Mouse (Mus musculus) forebrain, embryonic 11.5 days (tissue): ENCODE results near the gene Zbtb7b. TPM values are rescaled to one million over a fixed set of nuclear protein-coding genes. Genes with fewer than 3 reads are reported as not detected.

Experiments
- ATAC-seq: fragments of 200-750 bp; cut with Nextera tagmentation; replicated peaks from 2 replicates; pipeline ENCODE4 v1.8.0; 2017; ENCODE audit warnings: moderate TSS enrichment; ENCODE audit not compliant: low FRiP score
- DNase-seq: peaks from one replicate; pipeline ENCODE4 v3.0.0-alpha.2; 2017; ENCODE audit warnings: low spot score
- H3K27ac ChIP-seq: fragments of 300-500 bp; sonication (generic); 2 replicates; pipeline ENCODE4 v1.5.1; 2014; ENCODE audit warnings: low read depth, low read length
- H3K27me3 ChIP-seq: fragments of 300-500 bp; sonication (generic); 2 replicates; pipeline ENCODE4 v1.6.1; 2014; ENCODE audit warnings: mild to moderate bottlenecking, low read length, mixed read lengths; ENCODE audit not compliant: control insufficient read depth, insufficient read depth
- H3K36me3 ChIP-seq: fragments of 300-500 bp; sonication (generic); 2 replicates; pipeline ENCODE4 v1.6.1; 2014; ENCODE audit warnings: mild to moderate bottlenecking, low read length, moderate library complexity, mixed read lengths; ENCODE audit not compliant: control insufficient read depth, insufficient read depth
- H3K4me1 ChIP-seq: fragments of 300-500 bp; sonication (generic); replicated peaks from 2 replicates; pipeline ENCODE4 v1.6.1; 2014; ENCODE audit warnings: low read length, mixed read lengths; ENCODE audit not compliant: control insufficient read depth, insufficient read depth
- H3K4me2 ChIP-seq: fragments of 300-500 bp; sonication (generic); 2 replicates; pipeline ENCODE4 v1.6.1; 2014; ENCODE audit warnings: low read depth, mild to moderate bottlenecking, low read length, moderate library complexity, mixed read lengths; ENCODE audit not compliant: severe bottlenecking
- H3K4me3 ChIP-seq: fragments of 300-500 bp; sonication (generic); 2 replicates; pipeline ENCODE4 v1.5.1; 2014; ENCODE audit warnings: low read depth, low read length
- H3K9ac ChIP-seq: fragments of 300-500 bp; sonication (generic); 2 replicates; pipeline ENCODE4 v1.6.1; 2014; ENCODE audit warnings: low read length
- H3K9me3 ChIP-seq: fragments of 300-500 bp; sonication (generic); 2 replicates; pipeline ENCODE4 v1.6.1; 2016; ENCODE audit warnings: low read length, mixed read lengths; ENCODE audit not compliant: control insufficient read depth
- WGBS: fragments of 180-500 bp; shearing (Covaris S2); extraction: QIAGEN DNeasy Blood & Tissue Kit; methylation state at CpG from one replicate; pipeline ENCODE4 v1.1.7; 2014; 5-methylcytosine and 5-hydroxymethylcytosine counted together
- polyA plus RNA-seq: library from polyadenylated mRNA; unstranded; fragments of >200 nt; fragmentation: Nextera tagmentation; extraction: Ambion mirVana; gene quantifications from 2 replicates; pipeline ENCODE4 v1.2.1, GENCODE M21; 2014

Zbtb7b gene
- polyA plus RNA-seq, 1 experiment from 2014 or later: 1.4 TPM

DNA sequence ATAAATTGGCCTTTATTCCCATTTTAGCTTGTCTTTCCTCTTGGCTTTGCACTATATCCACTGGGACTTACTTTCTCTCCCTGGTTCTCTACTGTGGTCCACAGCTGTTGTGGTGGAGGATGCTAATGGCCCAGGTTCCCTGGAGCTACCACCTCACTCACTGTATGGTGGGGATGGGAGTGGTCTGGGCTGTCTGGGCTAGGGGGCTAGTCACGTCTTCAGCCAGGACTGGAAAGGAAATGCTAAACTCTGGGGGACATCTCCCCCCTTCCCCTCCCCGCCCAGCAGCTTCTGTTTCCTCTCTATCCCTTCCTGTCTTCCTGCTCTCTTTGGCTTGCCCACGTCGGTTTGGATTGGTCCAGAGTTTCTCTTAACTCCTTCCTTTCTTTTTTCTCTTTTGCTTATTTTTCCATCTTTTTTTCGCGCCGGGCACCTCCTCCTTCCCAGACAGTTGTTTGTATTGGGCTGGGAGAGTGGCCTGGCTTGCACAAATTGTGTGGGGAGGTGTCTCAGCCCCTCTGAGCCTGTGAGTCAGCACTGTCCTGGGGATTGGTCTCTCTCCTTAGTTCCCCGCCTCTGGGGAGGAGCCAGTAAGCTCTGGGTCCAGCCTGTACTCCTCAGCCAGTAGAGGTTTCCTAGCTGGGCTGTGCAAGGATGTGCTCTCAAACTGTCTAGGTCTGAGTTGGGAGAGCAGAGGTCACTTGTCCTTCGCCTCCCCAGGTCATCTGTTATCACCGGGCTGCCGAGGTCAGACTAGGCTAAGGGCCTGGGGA, 26.6 kb upstream of the Zbtb7b start:
- Histone ChIP-seq H3K4me1 (peaks cover 24% of the 10 kb centered on the region), H3K27ac (0 out of 2 replicates have a peak overlapping the region, but pooled peaks have one; percentile 18), H3K9me3 (no peaks in the 10 kb centered on the region), H3K4me3 (peak overlapping the region; percentile 26), H3K4me2 (peak overlapping the region; percentile 54), H3K36me3 (peaks cover under 1% of the 10 kb centered on the region; the same call in 1 of the 2 replicates), H3K9ac (peak overlapping the region; percentile 57), H3K27me3 (no peaks in the 10 kb centered on the region)
- DNase-seq (peak; percentile 80), ATAC-seq (peak; percentile 44; the same call in 1 of the 2 replicates)
- WGBS: 4% methylated on average over 11 of the region's 11 CpGs

DNA sequence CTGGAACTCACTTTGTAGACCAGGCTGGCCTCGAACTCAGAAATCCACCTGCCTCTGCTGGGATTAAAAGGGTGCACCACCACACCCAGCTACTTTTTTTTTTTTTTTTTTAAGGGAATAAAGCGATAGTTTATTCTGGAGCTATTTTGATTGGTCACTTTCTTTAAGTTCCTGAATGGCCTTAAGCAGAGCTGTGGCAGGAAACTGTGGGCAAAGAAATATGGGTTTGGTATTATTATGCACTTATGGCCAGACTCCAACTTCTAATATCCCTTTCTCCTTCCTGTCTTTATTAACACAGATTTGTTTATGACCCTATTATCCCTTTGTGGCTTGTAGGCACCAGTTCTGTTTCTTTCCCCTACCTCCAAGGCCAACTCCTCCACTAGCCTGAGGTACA, 25.8 kb upstream of the Zbtb7b start:
- 66% methylated on average over 2 of the region's 2 CpGs for WGBS
- H3K4me1 ChIP-seq: peaks cover 24% of the 10 kb centered on the region
- H3K4me3 ChIP-seq: no peak overlapping the region

DNA sequence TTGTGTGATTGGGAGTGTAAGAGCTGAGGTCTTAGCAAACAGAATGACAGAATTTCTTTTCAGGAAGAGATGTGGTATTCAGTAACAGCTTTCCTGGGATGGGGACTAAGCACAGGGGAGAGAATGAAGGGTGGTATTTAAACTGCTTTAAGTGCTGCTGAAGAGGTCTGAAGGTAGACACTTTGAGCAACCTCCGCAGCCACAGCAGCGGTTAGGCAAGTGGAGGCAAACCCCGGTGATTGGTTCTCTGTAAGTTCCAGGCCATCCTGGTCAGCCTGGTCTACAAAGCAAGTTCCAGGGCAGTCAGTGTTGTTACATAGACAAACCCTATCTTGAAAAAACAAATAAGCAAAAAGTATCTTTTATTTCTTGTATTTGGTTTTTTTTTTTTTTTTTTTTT, 25.4 kb upstream of the Zbtb7b start:
- H3K4me1 ChIP-seq: peaks cover 24% of the 10 kb centered on the region
- H3K4me2 ChIP-seq: peak overlapping the region; percentile 92
- peak overlapping the region; percentile 67 for H3K9ac ChIP-seq
- WGBS: 45% methylated on average over 3 of the region's 3 CpGs
- no peak for DNase-seq
- no peaks in the 10 kb centered on the region for H3K27me3 ChIP-seq
- H3K27ac ChIP-seq: peak overlapping the region; percentile 85; the same call in 1 of the 2 replicates
- ATAC-seq: no peak
- peaks cover 8% of the 10 kb centered on the region for H3K36me3 ChIP-seq
- H3K9me3 ChIP-seq: no peaks in the 10 kb centered on the region
- H3K4me3 ChIP-seq: peak overlapping the region; percentile 57

More for the DNA sequence above, 25.8 kb upstream of the Zbtb7b start:
- no peak for ATAC-seq
- Histone ChIP-seq H3K9me3 (no peaks in the 10 kb centered on the region), H3K27me3 (no peaks in the 10 kb centered on the region), H3K9ac (no peak overlapping the region), H3K27ac (0 out of 2 replicates have a peak overlapping the region, but pooled peaks have one; percentile 18), H3K36me3 (peaks cover 5% of the 10 kb centered on the region), H3K4me2 (0 out of 2 replicates have a peak overlapping the region, but pooled peaks have one; percentile 54)
- DNase-seq: no peak

DNA sequence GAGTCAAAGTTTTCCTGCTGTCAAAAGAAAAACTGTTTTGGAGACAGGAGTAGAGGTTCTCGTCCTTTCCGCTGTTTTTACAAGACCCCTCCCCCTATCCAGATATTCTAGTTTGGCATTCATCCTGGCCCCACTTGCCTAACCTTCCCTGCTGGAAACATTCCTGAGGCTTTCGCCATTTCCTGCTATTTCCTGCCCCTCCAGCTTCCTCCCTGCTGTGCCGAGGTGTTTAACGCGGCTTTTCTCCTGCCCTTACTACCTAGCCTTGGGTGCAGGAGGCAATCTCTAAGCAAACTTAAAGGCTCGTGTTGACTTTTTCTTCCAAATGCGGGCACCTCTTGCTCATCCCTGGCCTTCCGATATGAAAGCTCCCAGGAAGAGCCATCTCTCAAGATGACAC, 25.0 kb upstream of the Zbtb7b start:
- no peak for DNase-seq
- H3K27me3 ChIP-seq: no peaks in the 10 kb centered on the region

DNA sequence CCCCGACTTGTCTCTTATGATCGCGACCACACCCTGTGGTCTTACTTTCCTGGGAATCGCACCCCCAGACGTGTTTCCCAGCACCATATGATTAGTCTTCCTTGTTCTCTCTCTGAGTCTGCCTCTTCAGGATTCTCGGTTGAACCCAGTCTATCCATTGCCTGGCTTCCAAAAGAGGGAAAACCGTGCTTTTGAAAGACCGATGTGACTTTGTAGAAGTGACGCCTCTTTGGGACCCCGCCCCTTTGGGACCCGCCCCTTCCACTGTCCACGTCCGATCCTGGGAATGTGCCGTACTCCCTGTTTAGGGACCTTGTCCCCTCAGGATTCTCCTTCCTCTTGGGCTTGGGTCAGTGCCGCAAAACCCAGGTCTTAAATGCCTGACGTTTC, 24.3 kb upstream of the Zbtb7b start:
- H3K27ac ChIP-seq: peak overlapping the region; percentile 85
- H3K36me3 ChIP-seq: peaks cover 14% of the 10 kb centered on the region
- peak overlapping the region; percentile 67 for H3K9ac ChIP-seq
- no peaks in the 10 kb centered on the region for H3K9me3 ChIP-seq
- DNase-seq: peak; percentile 84
- peaks cover 24% of the 10 kb centered on the region for H3K4me1 ChIP-seq
- peak; percentile 13 for ATAC-seq
- peak overlapping the region; percentile 92 for H3K4me2 ChIP-seq
- 1% methylated on average over 16 of the region's 16 CpGs for WGBS
- H3K27me3 ChIP-seq: no peaks in the 10 kb centered on the region
- H3K4me3 ChIP-seq: peak overlapping the region; percentile 57

More for the DNA sequence above, 25.0 kb upstream of the Zbtb7b start:
- WGBS: 5% methylated on average over 9 of the region's 9 CpGs
- ATAC-seq: no peak
- H3K4me2 ChIP-seq: peak overlapping the region; percentile 92
- peaks cover 24% of the 10 kb centered on the region for H3K4me1 ChIP-seq
- peak overlapping the region; percentile 57 for H3K4me3 ChIP-seq
- H3K9ac ChIP-seq: peak overlapping the region; percentile 67
- no peaks in the 10 kb centered on the region for H3K9me3 ChIP-seq
- H3K36me3 ChIP-seq: peaks cover 12% of the 10 kb centered on the region
- H3K27ac ChIP-seq: peak overlapping the region; percentile 85

DNA sequence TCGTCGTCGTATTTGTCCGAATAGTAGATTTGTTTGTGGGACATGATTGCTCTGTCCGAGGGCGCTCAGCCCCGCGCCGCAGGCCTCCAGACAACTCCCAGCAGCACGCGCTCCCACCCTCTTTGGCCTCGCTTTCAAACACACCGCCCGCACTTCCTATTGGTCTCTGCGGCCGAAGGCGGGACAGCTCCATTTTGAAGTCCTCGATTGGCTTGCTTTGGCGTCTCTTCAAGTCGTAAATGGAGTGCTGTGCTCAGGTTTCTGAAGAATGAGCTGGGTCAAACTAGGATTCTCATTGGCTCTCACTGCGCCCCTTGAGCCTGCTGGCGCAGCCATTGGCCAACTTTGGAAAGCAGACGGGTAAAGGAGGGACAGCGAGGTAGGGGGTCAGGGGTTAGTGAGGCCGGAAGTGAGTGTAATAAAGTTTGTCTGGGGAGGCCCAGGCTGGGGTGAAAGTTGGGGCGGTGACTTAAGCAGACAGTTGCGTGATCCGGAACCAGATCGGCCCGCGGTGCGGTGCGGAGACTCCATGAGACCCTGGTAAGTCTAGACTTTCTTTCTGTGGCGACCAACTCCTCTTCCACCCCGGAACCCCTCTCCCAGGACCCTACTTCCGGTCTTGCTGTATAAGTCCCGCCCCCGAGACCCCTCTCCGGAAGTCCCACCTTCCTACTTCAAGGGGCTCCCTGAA, 23.7 kb upstream of the Zbtb7b start, which contains the start of the genes Cks1b and Shc1:
TSS of gene Cks1b (minus strand) at position 214 of the 691 bp plus-strand sequence.
TSS of gene Shc1 (plus strand) at position 274 of the 691 bp plus-strand sequence.
- H3K4me1 ChIP-seq: peaks cover 24% of the 10 kb centered on the region
- H3K36me3 ChIP-seq: peaks cover 14% of the 10 kb centered on the region
- ATAC-seq (peak; percentile 96), DNase-seq (peak; percentile 97)
- H3K27me3 ChIP-seq: no peaks in the 10 kb centered on the region
- WGBS: under 1% methylated on average over 38 of the region's 39 CpGs
- peak within 1 kb of the TSS; percentile 75 for H3K9ac ChIP-seq
- H3K4me3 ChIP-seq: peak within 1 kb of the TSS; percentile 57
- H3K27ac ChIP-seq: peak within 1 kb of the TSS; percentile 85
- no peaks in the 10 kb centered on the region for H3K9me3 ChIP-seq
- peak within 1 kb of the TSS; percentile 92 for H3K4me2 ChIP-seq

DNA sequence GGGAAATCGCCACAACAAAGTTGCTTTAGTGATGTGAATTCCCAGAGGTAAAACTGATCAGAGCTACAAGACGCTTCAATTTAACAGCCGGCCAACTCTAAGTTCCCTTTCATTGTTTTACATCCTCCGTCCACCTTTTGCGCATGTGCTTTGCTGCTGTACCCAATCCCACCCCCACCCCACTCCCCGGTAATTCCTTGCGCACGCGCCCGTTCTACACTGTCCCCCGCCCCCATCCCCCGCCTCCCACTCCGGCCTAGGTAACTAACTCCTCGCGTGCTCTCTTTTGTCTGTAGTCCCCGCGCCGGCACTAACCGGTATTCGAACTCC, 23.2 kb upstream of the Zbtb7b start:
- Histone ChIP-seq H3K36me3 (peaks cover 14% of the 10 kb centered on the region), H3K4me1 (peaks cover 24% of the 10 kb centered on the region), H3K9ac (peak overlapping the region; percentile 75), H3K27me3 (no peaks in the 10 kb centered on the region), H3K27ac (peak overlapping the region; percentile 85), H3K4me2 (peak overlapping the region; percentile 92), H3K9me3 (no peaks in the 10 kb centered on the region), H3K4me3 (peak overlapping the region; percentile 57)
- DNase-seq: no peak
- 0% methylated on average over 20 of the region's 20 CpGs for WGBS
- ATAC-seq: peak; percentile 59

DNA sequence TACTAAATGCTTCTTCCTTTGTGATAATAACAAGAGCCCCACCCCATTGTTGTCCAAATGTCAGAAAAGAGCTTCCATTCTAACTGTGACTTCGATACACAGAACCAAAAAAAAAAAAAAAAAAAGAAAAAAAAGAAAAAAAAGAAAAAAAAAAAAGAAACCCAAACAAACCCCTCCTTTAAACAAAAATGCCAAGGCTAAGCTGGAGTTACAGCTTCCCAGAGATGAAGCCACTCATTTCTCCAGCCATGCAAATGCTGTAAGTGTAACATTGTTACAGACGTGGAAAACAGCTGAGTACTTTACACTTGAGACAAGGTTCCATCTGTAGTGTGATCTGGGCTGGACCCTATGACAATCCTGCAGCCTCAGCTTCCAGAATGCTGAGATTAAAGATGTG, 22.6 kb upstream of the Zbtb7b start:
- Histone ChIP-seq H3K27me3 (no peaks in the 10 kb centered on the region), H3K9me3 (no peaks in the 10 kb centered on the region), H3K4me2 (peak overlapping the region; percentile 92), H3K4me1 (peaks cover 23% of the 10 kb centered on the region), H3K4me3 (peak overlapping the region; percentile 57), H3K27ac (peak overlapping the region; percentile 85), H3K36me3 (peaks cover 14% of the 10 kb centered on the region), H3K9ac (peak overlapping the region; percentile 75)
- DNase-seq: no peak
- WGBS: 23% methylated on average over 2 of the region's 2 CpGs
- ATAC-seq: no peak
